ENCODE assay signal across 14 mouse cellular contexts in genomic region chr14:57726172-57726571, GRCm38 (mm10). TPM values are rescaled to one million over a fixed set of nuclear protein-coding genes. Genes with fewer than 3 reads are reported as not detected.
DNase-seq lines count a peak whose midpoint lies in the region; ATAC-seq and TF ChIP-seq lines count a peak whose summit lies in the region.
"Had no signal": no experiment of that assay in that cellular context is flagged by ENCODE, and none has a peak within 500 bp of the region (broad histone marks: within the 10 kb centered on the region; RNA-seq: fewer than 3 reads in every experiment).

No protein-coding gene starts in this region.

- ATAC-seq in CD4-positive, CD25-positive, alpha-beta regulatory T cell, adult 4 months, result no peak
- ATAC-seq in liver, embryonic 12.5 days, result no peak
- peak; percentile 60; the same call in 1 of the 2 replicates for ATAC-seq in erythroid progenitor cell, adult 5-6 weeks (replicated peaks; ENCODE audit: low FRiP score, poor library complexity, severe bottlenecking)
- no peak for ATAC-seq in midbrain, embryonic 15.5 days (replicated peaks)

- TF ChIP-seq CTCF in ES-Bruce4 (IDR thresholded peaks at IDR 0.05; ENCODE audit: low read depth, low read length), result peak; percentile 94

- no peaks in the 10 kb centered on the region for H3K9me3 ChIP-seq in liver, embryonic 12.5 days (replicated peaks)
- H3K9me3 ChIP-seq in ES-Bruce4 (replicated peaks; ENCODE audit: control insufficient read depth, insufficient read depth, low read length, poor library complexity, severe bottlenecking), result no peaks in the 10 kb centered on the region
- H3K9me3 ChIP-seq in midbrain, embryonic 15.5 days, result no peaks in the 10 kb centered on the region
- H3K9me3 ChIP-seq: heart, embryonic 13.5 days had no signal

- 0 out of 2 replicates have a peak, but pooled peaks cover 5% of the 10 kb centered on the region for H3K36me3 ChIP-seq in liver, embryonic 12.5 days
- no peaks in the 10 kb centered on the region for H3K36me3 ChIP-seq in ES-Bruce4 (ENCODE audit: control insufficient read depth, insufficient read depth, low read length, poor library complexity, severe bottlenecking)
- no peaks in the 10 kb centered on the region for H3K36me3 ChIP-seq in midbrain, embryonic 15.5 days (replicated peaks)

- no peak overlapping the region for H3K27ac ChIP-seq in liver, embryonic 12.5 days
- H3K27ac ChIP-seq in ES-Bruce4 (ENCODE audit: insufficient read depth, low read length), result no peak overlapping the region
- H3K27ac ChIP-seq in midbrain, embryonic 15.5 days, result no peak overlapping the region
- H3K27ac ChIP-seq: heart, embryonic 13.5 days; macrophage had no signal

- peaks cover 15% of the 10 kb centered on the region; the same call in 1 of the 2 replicates for H3K4me1 ChIP-seq in liver, embryonic 12.5 days
- H3K4me1 ChIP-seq in ES-Bruce4 (ENCODE audit: control insufficient read depth, insufficient read depth, low read length), result no peaks in the 10 kb centered on the region
- peaks cover 13% of the 10 kb centered on the region for H3K4me1 ChIP-seq in midbrain, embryonic 15.5 days

- no peak for TF ChIP-seq EP300 in ES-Bruce4 (IDR thresholded peaks at IDR 0.05; ENCODE audit: insufficient read depth, low read depth, low read length)

- 74% methylated on average over 8 of the region's 8 CpGs for WGBS in liver, embryonic 12.5 days (ENCODE audit: insufficient replicate concordance)
- WGBS in midbrain, embryonic 15.5 days, result 78% methylated on average over 8 of the region's 8 CpGs

- 0 out of 2 replicates have a peak, but pooled peaks cover 7% of the 10 kb centered on the region for H3K27me3 ChIP-seq in liver, embryonic 12.5 days (replicated peaks)
- no peaks in the 10 kb centered on the region for H3K27me3 ChIP-seq in ES-Bruce4 (ENCODE audit: control insufficient read depth, insufficient read depth, low read length, poor library complexity, severe bottlenecking)
- no peaks in the 10 kb centered on the region for H3K27me3 ChIP-seq in midbrain, embryonic 15.5 days (replicated peaks)
- H3K27me3 ChIP-seq: heart, embryonic 13.5 days had no signal

- H3K4me3 ChIP-seq in liver, embryonic 12.5 days, result no peak overlapping the region
- H3K4me3 ChIP-seq in ES-Bruce4 (ENCODE audit: low read depth, low read length), result no peak overlapping the region
- no peak overlapping the region for H3K4me3 ChIP-seq in midbrain, embryonic 15.5 days
- H3K4me3 ChIP-seq: heart, embryonic 13.5 days had no signal

- peak; percentile 49 for DNase-seq in CD4-positive, CD25-positive, alpha-beta regulatory T cell, adult 2 months (ENCODE audit: low read depth, low spot score)
- DNase-seq in liver, result peak; percentile 52
- no peak for DNase-seq in adrenal gland, postnatal 36 days
- DNase-seq: gastrocnemius, postnatal 14 days had no signal

- H3K4me2 ChIP-seq in liver, embryonic 12.5 days, result no peak overlapping the region
- H3K4me2 ChIP-seq in midbrain, embryonic 15.5 days, result no peak overlapping the region
- H3K4me2 ChIP-seq: heart, embryonic 13.5 days had no signal

- H3K9ac ChIP-seq in liver, embryonic 12.5 days, result no peak overlapping the region
- no peak overlapping the region for H3K9ac ChIP-seq in ES-Bruce4 (ENCODE audit: low read depth, poor library complexity, severe bottlenecking)
- no peak overlapping the region for H3K9ac ChIP-seq in midbrain, embryonic 15.5 days
- H3K9ac ChIP-seq: heart, embryonic 13.5 days had no signal

- no peak for TF ChIP-seq POLR2A in ES-Bruce4 (IDR thresholded peaks at IDR 0.05; ENCODE audit: insufficient read depth, low read length)

RNA-seq across cellular contexts. Expression of gene Gm49361, which starts 19.7 kb away (rescaled TPM):
- not detected for polyA plus RNA-seq in CD4-positive, CD25-positive, alpha-beta regulatory T cell, adult 4 months (2017; shearing (Covaris generic))
- polyA plus RNA-seq in liver, embryonic 12.5 days (2016; fragmentation: Nextera tagmentation; extraction: Ambion mirVana), result not detected in 2 replicates
- polyA plus RNA-seq in ES-Bruce4 (2011; ENCODE audit: insufficient read depth, insufficient read length, low read depth, missing spikeins), result not detected in 2 replicates
- total RNA-seq in erythroid progenitor cell, adult 5-6 weeks (2015; ENCODE audit: low replicate concordance), result not detected in 2 replicates
- total RNA-seq in erythroid progenitor cell, adult 5-6 weeks (2017; ENCODE audit: low replicate concordance), result not detected in 2 replicates
- not detected in 2 replicates for polyA plus RNA-seq in midbrain, embryonic 15.5 days (2015; fragmentation: Nextera tagmentation; extraction: Ambion mirVana)
- total RNA-seq in adrenal gland, postnatal 36 days (2021), result 1 to 10 TPM; 1.9 to 2.2 TPM
- polyA plus RNA-seq: cortical plate, adult 2 months; heart, embryonic 13.5 days; intestine, embryonic 14.5 days; limb, embryonic 11.5 days; macrophage had no signal

RNA-seq across cellular contexts. Expression of gene Lats2, which starts 32.0 kb away (rescaled TPM):
- 10 to 100 TPM; 25.6 to 25.8 TPM for polyA plus RNA-seq in CD4-positive, CD25-positive, alpha-beta regulatory T cell, adult 4 months (2017; shearing (Covaris generic))
- 6.6 and 7.3 TPM in 2 replicates for polyA plus RNA-seq in liver, embryonic 12.5 days (2016; fragmentation: Nextera tagmentation; extraction: Ambion mirVana)
- 18.4 and 26.1 TPM in 2 replicates for polyA plus RNA-seq in ES-Bruce4 (2011; ENCODE audit: insufficient read depth, insufficient read length, low read depth, missing spikeins)
- 24.9 and 33.5 TPM in 2 replicates for total RNA-seq in erythroid progenitor cell, adult 5-6 weeks (2015; ENCODE audit: low replicate concordance)
- 38.4 and 38.9 TPM in 2 replicates for total RNA-seq in erythroid progenitor cell, adult 5-6 weeks (2017; ENCODE audit: low replicate concordance)
- 7.6 TPM in 2 replicates for polyA plus RNA-seq in midbrain, embryonic 15.5 days (2015; fragmentation: Nextera tagmentation; extraction: Ambion mirVana)
- 10 to 100 TPM; 51.6 to 59.1 TPM for total RNA-seq in adrenal gland, postnatal 36 days (2021)

Comparison
In these comparisons a context has a peak if more than half of its experiments do, and no peak if none do; other contexts are left out.
1. DNase-seq: peak in CD4-positive, CD25-positive, alpha-beta regulatory T cell, adult 2 months (single experiment) and liver (single experiment); none in adrenal gland, postnatal 36 days (0 of 2).